Mouse (Mus musculus) brown adipose tissue, adult 24 weeks (tissue): ENCODE measurements around the gene Gm5415. TPM values are rescaled to one million over a fixed set of nuclear protein-coding genes. Genes with fewer than 3 reads are reported as not detected.
"Not testable (repeated sequence)": the region's sequence is repeated elsewhere in the genome, so short reads cannot be mapped to it uniquely, and the experiment has no call there.

Experiments used
- H3K27ac ChIP-seq: fragments of 200-500 bp; replicated peaks from 2 replicates; pipeline ENCODE4 v1.5.1; 2012; ENCODE audit warnings: low read depth, mild to moderate bottlenecking, low read length
- H3K4me1 ChIP-seq: fragments of 200-500 bp; 2 replicates; pipeline ENCODE4 v1.6.1; 2012; ENCODE audit warnings: low read length, mixed read lengths; ENCODE audit not compliant: control insufficient read depth, insufficient read depth, insufficient read length
- H3K4me3 ChIP-seq: fragments of 200-500 bp; 2 replicates; pipeline ENCODE4 v1.5.1; 2012; ENCODE audit warnings: low read depth, mild to moderate bottlenecking, low read length, moderate library complexity; ENCODE audit not compliant: insufficient read depth
- polyA plus RNA-seq: library from polyadenylated mRNA; stranded (reverse); fragments of >200 nt; gene quantifications from 2 replicates; pipeline ENCODE4 v1.2.4, GENCODE M21; 2012; ENCODE audit not compliant: missing spikeins, insufficient read depth, insufficient read length

Gm5415 gene
- polyA plus RNA-seq: not detected in 2 replicates

DNA sequence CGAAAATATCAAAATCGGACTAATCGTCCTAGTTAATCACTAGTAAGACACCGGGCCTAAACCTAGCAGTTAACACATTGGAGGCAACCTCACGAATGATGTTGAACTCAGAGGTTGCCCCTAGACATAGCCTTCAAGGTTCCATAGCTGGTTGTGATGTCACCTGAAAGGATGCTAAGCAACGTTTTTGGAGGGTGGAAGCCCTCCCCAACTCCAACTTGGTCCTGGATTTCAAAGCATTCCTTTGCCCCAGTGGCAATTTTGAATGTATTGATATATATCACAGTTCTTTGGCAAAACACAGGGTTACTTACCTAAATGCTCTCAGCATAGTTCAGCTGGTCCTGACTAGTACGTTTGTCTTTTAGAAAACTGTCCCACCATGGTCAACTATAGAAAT lies at the start of gene Gm5415:
Gene Gm5415 (minus strand): TSS at position 101 of the 400 bp plus-strand sequence.
- H3K4me1 ChIP-seq, H3K4me3 ChIP-seq, H3K27ac ChIP-seq: not testable (repeated sequence)

GRCm38 (mm10) chr1:32568901-32569300 lies 21.8 kb upstream of the Gm5415 start:
- no peak overlapping the region for H3K27ac ChIP-seq
- no peak overlapping the region for H3K4me3 ChIP-seq
- no peaks in the 10 kb centered on the region for H3K4me1 ChIP-seq

GRCm38 (mm10) chr1:32553925-32554324 lies 6.8 kb upstream of the Gm5415 start:
- Histone ChIP-seq H3K4me3 (no peak overlapping the region), H3K27ac (no peak overlapping the region), H3K4me1 (no peaks in the 10 kb centered on the region)

DNA sequence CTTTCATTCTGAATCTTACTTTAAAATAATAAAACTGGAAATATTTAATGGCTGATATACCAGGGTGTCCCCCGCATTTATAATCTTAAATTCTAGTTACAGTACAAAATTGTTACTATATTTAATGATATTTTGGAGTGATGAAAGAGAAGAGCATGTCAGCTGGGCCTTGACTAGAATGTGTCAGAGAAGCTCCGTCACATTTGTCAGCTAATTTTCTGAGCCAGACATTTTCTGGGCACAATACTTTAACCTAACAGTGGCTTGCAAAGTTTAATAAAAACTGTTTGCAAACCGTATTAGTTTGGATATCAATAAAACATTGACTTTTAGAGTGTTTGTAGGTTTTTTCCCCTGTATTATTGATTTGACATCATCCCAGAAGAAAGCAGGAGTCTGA lies 6.4 kb upstream of the Gm5415 start:
- Histone ChIP-seq H3K4me3 (no peak overlapping the region), H3K27ac (no peak overlapping the region), H3K4me1 (no peaks in the 10 kb centered on the region)

GRCm38 (mm10) chr1:32503381-32503780 lies 43.7 kb downstream of the Gm5415 start:
- H3K27ac ChIP-seq: no peak overlapping the region
- H3K4me3 ChIP-seq: no peak overlapping the region
- no peaks in the 10 kb centered on the region for H3K4me1 ChIP-seq
